Mouse (Mus musculus): ENCODE measurements at regions not wholly inside any gene's neighbourhood (a gene's known extent, or its start where the extent isn't known, plus 50 kb on each side); places are given as distances from the start of the nearest gene placed in this dataset.

GRCm38 (mm10) chr8:12111626-12112025 lies 167.0 kb upstream of the A230072I06Rik start:
- no peak for TF ChIP-seq CTCF (IDR thresholded peaks at IDR 0.05; ENCODE audit: low read depth, low read length)
- TF ChIP-seq POLR2A (IDR thresholded peaks at IDR 0.05; ENCODE audit: borderline replicate concordance, low read depth, low read length): no peak
